Mouse (Mus musculus): Measurements from ENCODE around the gene Phyhd1. TPM values are rescaled to one million over a fixed set of nuclear protein-coding genes. Genes with fewer than 3 reads are reported as not detected.
A peak's percentile ranks its signal among the peaks of the same experiment; 100 is the strongest.

Phyhd1 gene
- total RNA-seq, 2 experiments from 2014 or later, result 94.8 to 104 TPM

GRCm38 (mm10) chr2:30253809-30254208, 12.2 kb upstream of the Phyhd1 start:
- intact Hi-C loops (cut with DNase I), result no loop called here
- no peak for DNase-seq (ENCODE audit: low spot score)

- intact Hi-C loops (cut with DNase I), result no loop called here
- DNase-seq (ENCODE audit: low spot score), result no peak
Measured at GRCm38 (mm10) chr2:30255631-30256395, 10.2 kb upstream of the Phyhd1 start.

- DNase-seq (ENCODE audit: low spot score), result no peak
- intact Hi-C loops (cut with DNase I), result no loop called here
Measured at GRCm38 (mm10) chr2:30256616-30257350, 9.2 kb upstream of the Phyhd1 start.

- intact Hi-C loops (cut with DNase I), result loop anchor here (2.0 kb wide), 1 partner anchor 13 kb away; no protein-coding TSS in a partner anchor
- DNase-seq (ENCODE audit: low spot score), result no peak
Measured at GRCm38 (mm10) chr2:30257699-30258460, 8.1 kb upstream of the Phyhd1 start.

GRCm38 (mm10) chr2:30258600-30258999, 7.4 kb upstream of the Phyhd1 start:
- DNase-seq (ENCODE audit: low spot score), result peak; percentile 88
- intact Hi-C loops (cut with DNase I), result loop anchor here (2.0 kb wide), 1 partner anchor 14 kb away; no protein-coding TSS in a partner anchor

GRCm38 (mm10) chr2:30259131-30260064, 6.6 kb upstream of the Phyhd1 start:
- DNase-seq (ENCODE audit: low spot score), result no peak

GRCm38 (mm10) chr2:30261064-30261736, 4.8 kb upstream of the Phyhd1 start:
- no peak for DNase-seq (ENCODE audit: low spot score)
- intact Hi-C loops (cut with DNase I), result no loop called here

More at GRCm38 (mm10) chr2:30259131-30260064, 6.6 kb upstream of the Phyhd1 start:
- intact Hi-C loops (cut with DNase I), result loop anchor here (2.0 kb wide), 1 partner anchor 15 kb away; no protein-coding TSS in a partner anchor

- DNase-seq (ENCODE audit: low spot score), result no peak
- intact Hi-C loops (cut with DNase I), result no loop called here
Measured at GRCm38 (mm10) chr2:30261921-30262839, 3.8 kb upstream of the Phyhd1 start.

GRCm38 (mm10) chr2:30262840-30263441, 3.1 kb upstream of the Phyhd1 start:
- intact Hi-C loops (cut with DNase I), result loop anchor here (1.0 kb wide), 1 partner anchor 21 kb away; no protein-coding TSS in a partner anchor
- DNase-seq (ENCODE audit: low spot score), result no peak

- intact Hi-C loops (cut with DNase I), result loop anchor here (1.0 kb wide), 1 partner anchor 22 kb away; no protein-coding TSS in a partner anchor
- DNase-seq (ENCODE audit: low spot score), result no peak
Measured at GRCm38 (mm10) chr2:30263811-30264210, 2.2 kb upstream of the Phyhd1 start.

- no peak for DNase-seq (ENCODE audit: low spot score)
- intact Hi-C loops (cut with DNase I), result no loop called here
Measured at GRCm38 (mm10) chr2:30264671-30265519, 1.1 kb upstream of the Phyhd1 start.

GRCm38 (mm10) chr2:30266392-30266941, 464 bp downstream of the Phyhd1 start:
- intact Hi-C loops (cut with DNase I), result no loop called here
- DNase-seq (ENCODE audit: low spot score), result peak; percentile 75

GRCm38 (mm10) chr2:30267466-30267865, 1.5 kb downstream of the Phyhd1 start:
- intact Hi-C loops (cut with DNase I), result no loop called here
- DNase-seq (ENCODE audit: low spot score), result no peak

- DNase-seq (ENCODE audit: low spot score), result no peak
- intact Hi-C loops (cut with DNase I), result no loop called here
Measured at GRCm38 (mm10) chr2:30268371-30268770, 2.4 kb downstream of the Phyhd1 start.

GRCm38 (mm10) chr2:30269241-30269990, 3.4 kb downstream of the Phyhd1 start:
- no peak for DNase-seq (ENCODE audit: low spot score)
- intact Hi-C loops (cut with DNase I), result no loop called here
